Mouse (Mus musculus) embryonic fibroblast, embryonic 13.5 days (primary cell): ENCODE measurements around the gene Smyd3.

Experiments
- CTCF ChIP-seq: IDR thresholded peaks from 2 replicates; pipeline ENCODE4 v1.5.1; 2011; ENCODE audit warnings: mild to moderate bottlenecking, control low read depth, low read length, moderate library complexity, borderline replicate concordance; ENCODE audit not compliant: insufficient read depth
- POLR2A ChIP-seq: IDR thresholded peaks from 2 replicates; pipeline ENCODE4 v1.6.1; 2011; ENCODE audit warnings: low read depth, mild to moderate bottlenecking, control low read depth, low read length, moderate library complexity

GRCm38 (mm10) chr1:178988176-178988575, 529.7 kb downstream of the Smyd3 start:
- TF ChIP-seq CTCF (no peak), POLR2A (no peak)
